Mouse (Mus musculus) neutrophil, adult 83 days (primary cell): ENCODE measurements around the gene Tmem167b. TPM values are rescaled to one million over a fixed set of nuclear protein-coding genes. Genes with fewer than 3 reads are reported as not detected.

ENCODE experiments used
- total RNA-seq, 2 experiments: library from RNA; stranded (reverse); gene quantifications; one replicate each; pipeline ENCODE4 v1.2.4; 2023

The Tmem167b gene
- total RNA-seq: 10 to 100 TPM; 29.5 to 32.9 TPM

DNA sequence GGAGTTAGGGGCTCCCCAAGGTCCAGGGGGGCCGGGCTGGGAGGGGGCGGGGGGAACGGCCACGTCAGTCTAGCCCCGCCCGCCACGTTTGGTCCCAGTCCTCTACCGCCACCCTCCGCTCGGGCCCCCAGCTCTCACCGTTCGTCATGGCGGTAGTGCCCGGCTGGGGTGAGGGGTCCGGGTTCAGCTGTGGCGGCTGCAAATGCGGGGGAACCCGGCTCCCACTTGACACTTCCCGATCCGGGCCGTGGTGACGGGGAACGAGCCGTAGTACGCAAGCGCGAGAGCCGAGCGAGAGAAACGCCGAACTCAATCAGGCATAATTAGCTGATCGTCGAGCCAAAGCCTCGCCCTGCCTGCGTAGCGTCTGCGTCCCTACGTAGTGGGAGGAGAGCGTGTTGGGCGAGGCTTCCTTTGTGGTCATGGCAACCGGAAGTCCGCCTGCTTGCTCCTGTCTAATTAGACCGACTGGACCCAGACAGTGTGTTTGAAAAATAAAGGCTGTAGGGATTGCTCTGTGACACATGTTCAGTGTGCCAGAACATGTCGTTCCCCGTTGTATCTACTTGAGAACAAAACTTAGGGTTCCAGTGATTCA lies at the start of gene Tmem167b:
Gene Tmem167b, minus strand, starts transcription at position 334 of the 598 bp plus-strand sequence.

DNA sequence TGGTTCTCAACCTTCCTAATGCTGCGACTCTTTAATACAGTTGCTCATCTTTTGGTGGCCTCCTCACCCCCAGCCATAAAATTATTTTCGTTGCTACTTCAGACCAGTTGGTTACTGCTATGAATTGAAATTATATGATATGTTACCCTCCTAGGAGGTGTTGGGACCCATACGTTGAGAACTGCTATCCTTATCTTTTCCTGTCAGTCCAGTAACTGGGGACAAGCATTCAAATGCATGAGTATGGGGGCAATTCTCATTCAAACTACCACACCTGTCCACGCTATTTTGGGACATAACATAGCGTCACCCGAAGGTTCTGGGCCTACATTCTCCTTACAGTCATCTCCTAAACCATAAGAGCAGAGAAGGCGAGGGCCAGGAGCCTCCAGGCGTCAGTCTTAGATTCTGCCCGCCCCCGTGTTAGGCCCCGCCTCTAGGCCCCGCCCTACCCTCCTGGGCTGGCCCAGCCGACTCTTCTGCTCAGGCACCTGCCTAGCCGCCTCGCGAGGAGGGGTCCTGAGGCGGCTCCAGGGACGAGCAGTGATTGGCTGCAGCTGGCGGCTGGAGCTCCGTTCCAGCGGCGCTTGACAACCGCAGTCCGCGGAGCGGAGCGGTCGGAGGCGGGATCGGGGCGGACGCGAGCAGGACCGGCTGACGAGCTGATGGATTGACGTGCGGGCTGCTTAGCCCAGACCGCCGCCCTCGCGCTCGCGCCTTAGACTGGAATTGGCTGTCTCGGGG lies 28.7 kb upstream of the Tmem167b start, which contains the start of gene Wdr47:
Gene Wdr47, plus strand, starts transcription at position 494 of the 744 bp plus-strand sequence.

GRCm38 (mm10) chr3:108571443-108572294 lies 9.4 kb upstream of the Tmem167b start, which contains the start of gene Taf13:
Taf13 (plus strand) TSS chr3:108571698.

GRCm38 (mm10) chr3:108536517-108537260 lies 25.6 kb downstream of the Tmem167b start, which contains the start of gene 5330417C22Rik:
5330417C22Rik (minus strand) TSS chr3:108536536.

GRCm38 (mm10) chr3:108533951-108534350 lies 28.3 kb downstream of the Tmem167b start, which contains the start of gene 1700013F07Rik:
1700013F07Rik (plus strand) TSS chr3:108534150.

Other genes with a start within 250 kb of the Tmem167b start
- gene Mybphl, start 197.6 kb downstream of the Tmem167b start, total RNA-seq: not detected
- gene Psrc1, start 178.6 kb downstream of the Tmem167b start, total RNA-seq: 10 to 100 TPM; 10.7 to 13.7 TPM
- gene Celsr2, start 146.9 kb downstream of the Tmem167b start, total RNA-seq: 1 to 10 TPM in 1 of 2 experiments, under 1 TPM in 1; 0.75 to 1.2 TPM
- gene Sars, start 117.3 kb downstream of the Tmem167b start, total RNA-seq: 10 to 100 TPM; 57.9 to 65.7 TPM
- gene 1700013F07Rik, start 28.3 kb downstream of the Tmem167b start, total RNA-seq: not detected
- not detected for gene 5330417C22Rik, start 25.9 kb downstream of the Tmem167b start, total RNA-seq
- 10 to 100 TPM; 42.8 to 48.1 TPM for gene Taf13, start 9.2 kb upstream of the Tmem167b start, total RNA-seq
- gene Wdr47, start 28.8 kb upstream of the Tmem167b start, total RNA-seq: 1 to 10 TPM; 5.7 to 7.9 TPM
- gene Clcc1, start 91.4 kb upstream of the Tmem167b start, total RNA-seq: 10 to 100 TPM; 17.9 to 21.8 TPM
- gene Gpsm2, start 159.8 kb upstream of the Tmem167b start, total RNA-seq: 10 to 100 TPM; 24.5 to 32.1 TPM
- gene Aknad1, start 177.2 kb upstream of the Tmem167b start, total RNA-seq: under 1 TPM; 0.07 to 0.53 TPM